Mouse (Mus musculus): ENCODE measurements around the gene Hist1h4m. TPM values are rescaled to one million over a fixed set of nuclear protein-coding genes. Genes with fewer than 3 reads are reported as not detected.
"Not testable (repeated sequence)": the region's sequence is repeated elsewhere in the genome, so short reads cannot be mapped to it uniquely, and the experiment has no call there.

Gene Hist1h4m
- total RNA-seq, 1 experiment from 2014 or later = 512 TPM

- DNase-seq = not testable (repeated sequence)
Measured at GRCm38 (mm10) chr13:21810073-21810472, 1.5 kb upstream of the Hist1h4m start, which contains the start of the genes Hist1h2bq and Hist1h2ao. Gene Hist1h2bq, minus strand, starts transcription at chr13:21810197. Gene Hist1h2ao, plus strand, starts transcription at chr13:21810465.

- DNase-seq = not testable (repeated sequence)
Measured at GRCm38 (mm10) chr13:21811074-21811473, 472 bp upstream of the Hist1h4m start.

- DNase-seq = peak; percentile 9
Measured at GRCm38 (mm10) chr13:21812092-21812491, 546 bp downstream of the Hist1h4m start.

GRCm38 (mm10) chr13:21820082-21820890 lies 8.7 kb downstream of the Hist1h4m start:
- not testable (repeated sequence) for DNase-seq

GRCm38 (mm10) chr13:21828511-21828910 lies 17.0 kb downstream of the Hist1h4m start:
- DNase-seq = no peak

GRCm38 (mm10) chr13:21830344-21830743 lies 18.8 kb downstream of the Hist1h4m start:
- DNase-seq = no peak

GRCm38 (mm10) chr13:21831418-21832394 lies 20.2 kb downstream of the Hist1h4m start, which contains the start of gene Hist1h4n:
Gene Hist1h4n, minus strand, starts transcription at chr13:21832196.
- peak; percentile 15 for DNase-seq

GRCm38 (mm10) chr13:21833461-21833860 lies 21.9 kb downstream of the Hist1h4m start, which contains the start of the genes Hist1h2ap and Hist1h2br:
Gene Hist1h2ap, minus strand, starts transcription at chr13:21833507.
Gene Hist1h2br, plus strand, starts transcription at chr13:21833743.
- not testable (repeated sequence) for DNase-seq

- not testable (repeated sequence) for DNase-seq
Measured at GRCm38 (mm10) chr13:21840508-21840907, 29.0 kb downstream of the Hist1h4m start.

GRCm38 (mm10) chr13:21846356-21846755 lies 34.8 kb downstream of the Hist1h4m start:
- DNase-seq = not testable (repeated sequence)

- no peak for DNase-seq
Measured at GRCm38 (mm10) chr13:21847883-21848282, 36.3 kb downstream of the Hist1h4m start.

GRCm38 (mm10) chr13:21850696-21851095 lies 39.1 kb downstream of the Hist1h4m start:
- DNase-seq = not testable (repeated sequence)

GRCm38 (mm10) chr13:21852215-21852945 lies 40.8 kb downstream of the Hist1h4m start:
- DNase-seq = peak; percentile 24

- DNase-seq = peak; percentile 56
Measured at GRCm38 (mm10) chr13:21855146-21855545, 43.6 kb downstream of the Hist1h4m start.

- DNase-seq = peak; percentile 26
Measured at GRCm38 (mm10) chr13:21855698-21856162, 44.2 kb downstream of the Hist1h4m start.

- DNase-seq = no peak
Measured at GRCm38 (mm10) chr13:21861608-21862007, 50.1 kb downstream of the Hist1h4m start.

Small RNAs within 50 kb of the gene (microRNA-seq; reads per million reads assigned to microRNA genes)
- 0 reads per million in 2 experiments for gene Gm19658
- 0 reads per million in 2 experiments for gene Gm44346
- 0 reads per million in 2 experiments for gene Gm44466

Other genes with a start within 250 kb of the Hist1h4m start
- not detected in 2 replicates for gene Olfr1364, start 230.0 kb upstream of the Hist1h4m start, total RNA-seq (2021)
- gene Olfr1362, start 197.7 kb upstream of the Hist1h4m start, total RNA-seq (2021) = not detected in 2 replicates
- not detected in 2 replicates for gene Olfr11, start 169.2 kb upstream of the Hist1h4m start, total RNA-seq (2021)
- gene Olfr1361, start 148.4 kb upstream of the Hist1h4m start, total RNA-seq (2021) = not detected in 2 replicates
- not detected in 2 replicates for gene Olfr1360, start 134.3 kb upstream of the Hist1h4m start, total RNA-seq (2021)
- gene Olfr1359, start 113.6 kb upstream of the Hist1h4m start, total RNA-seq (2021) = not detected in 2 replicates
- 191 and 254 TPM in 2 replicates for gene Hist1h2bl, start 95.6 kb upstream of the Hist1h4m start, total RNA-seq (2021)
- gene Hist1h2ai, start 95.3 kb upstream of the Hist1h4m start, total RNA-seq (2021) = 129 and 184 TPM in 2 replicates
- 287 and 324 TPM in 2 replicates for gene Hist1h3h, start 94.1 kb upstream of the Hist1h4m start, total RNA-seq (2021)
- 57.9 and 74.0 TPM in 2 replicates for gene Hist1h2bm, start 89.7 kb upstream of the Hist1h4m start, total RNA-seq (2021)
- 35.2 and 49.4 TPM in 2 replicates for gene Hist1h4j, start 76.7 kb upstream of the Hist1h4m start, total RNA-seq (2021)
- gene Hist1h4k, start 61.2 kb upstream of the Hist1h4m start, total RNA-seq (2021) = 468 and 533 TPM in 2 replicates
- gene Hist1h2ak, start 57.9 kb upstream of the Hist1h4m start, total RNA-seq (2021) = 72.0 and 91.7 TPM in 2 replicates
- 127 and 142 TPM in 2 replicates for gene Hist1h2bn, start 57.6 kb upstream of the Hist1h4m start, total RNA-seq (2021)
- 129 and 152 TPM in 2 replicates for gene Hist1h1b, start 31.1 kb upstream of the Hist1h4m start, total RNA-seq (2021)
- gene Hist1h3i, start 28.4 kb upstream of the Hist1h4m start, total RNA-seq (2021) = 215 and 253 TPM in 2 replicates
- 38.5 and 43.6 TPM in 2 replicates for gene Hist1h2an, start 24.5 kb upstream of the Hist1h4m start, total RNA-seq (2021)
- 68.9 and 94.7 TPM in 2 replicates for gene Hist1h2bp, start 24.3 kb upstream of the Hist1h4m start, total RNA-seq (2021)
- gene Hist1h2bq, start 1.5 kb upstream of the Hist1h4m start, total RNA-seq (2021) = 128 and 131 TPM in 2 replicates
- gene Hist1h2ao, start 1.3 kb upstream of the Hist1h4m start, total RNA-seq (2021) = not detected in 2 replicates
- gene Hist1h4n, start 20.4 kb downstream of the Hist1h4m start, total RNA-seq (2021) = 37.8 and 56.1 TPM in 2 replicates
- gene Hist1h2ap, start 21.8 kb downstream of the Hist1h4m start, total RNA-seq (2021) = 319 and 352 TPM in 2 replicates
- 132 and 133 TPM in 2 replicates for gene Hist1h2br, start 22.0 kb downstream of the Hist1h4m start, total RNA-seq (2021)
- gene Zfp184, start 133.3 kb downstream of the Hist1h4m start, total RNA-seq (2021) = 1.3 and 1.7 TPM in 2 replicates
- not detected in 2 replicates for gene Pom121l2, start 169.4 kb downstream of the Hist1h4m start, total RNA-seq (2021)
- gene Prss16, start 198.0 kb downstream of the Hist1h4m start, total RNA-seq (2021) = 0.74 TPM in 1 of 2 replicates, not detected in the other
- 203 and 342 TPM in 2 replicates for gene Hist1h2ah, start 223.8 kb downstream of the Hist1h4m start, total RNA-seq (2021)
- gene Hist1h2bk, start 224.1 kb downstream of the Hist1h4m start, total RNA-seq (2021) = 207 and 301 TPM in 2 replicates
- gene Hist1h4i, start 229.6 kb downstream of the Hist1h4m start, total RNA-seq (2021) = 104 and 144 TPM in 2 replicates
- 114 and 174 TPM in 2 replicates for gene Hist1h2ag, start 231.2 kb downstream of the Hist1h4m start, total RNA-seq (2021)
- 118 and 165 TPM in 2 replicates for gene Hist1h2bj, start 231.5 kb downstream of the Hist1h4m start, total RNA-seq (2021)